Mouse (Mus musculus): ENCODE measurements at regions not wholly inside any gene's neighbourhood (a gene's known extent, or its start where the extent isn't known, plus 50 kb on each side); places are given as distances from the start of the nearest gene placed in this dataset.

- Histone ChIP-seq H3K4me3 (ENCODE audit: low read depth, low read length) (no peak overlapping the region), H3K27me3 (ENCODE audit: control insufficient read depth, insufficient read depth, low read length) (no peaks in the 10 kb centered on the region), H3K4me1 (ENCODE audit: control insufficient read depth, insufficient read depth, insufficient read length, low read length) (no peaks in the 10 kb centered on the region), H3K27ac (ENCODE audit: insufficient read depth, low read depth, low read length) (no peak overlapping the region), H3K36me3 (ENCODE audit: control insufficient read depth, insufficient read depth, low read length) (no peaks in the 10 kb centered on the region)
- TF ChIP-seq CTCF (IDR thresholded peaks at IDR 0.05; ENCODE audit: extremely low read depth, insufficient read length, insufficient replicate concordance, low read depth, low read length) = no peak
- no peak for TF ChIP-seq POLR2A (IDR thresholded peaks at IDR 0.05; ENCODE audit: low read depth, low read length)
- WGBS = 73% methylated on average over 2 of the region's 2 CpGs
Observed at GRCm38 (mm10) chr5:129299456-129299765, 201.6 kb upstream of the Sfswap start.

- no peaks in the 10 kb centered on the region for H3K4me1 ChIP-seq (ENCODE audit: control insufficient read depth, insufficient read depth, insufficient read length, low read length)
- H3K27me3 ChIP-seq (ENCODE audit: control insufficient read depth, insufficient read depth, low read length) = no peaks in the 10 kb centered on the region
- WGBS = 83% methylated on average over 6 of the region's 6 CpGs
- no peak overlapping the region for H3K27ac ChIP-seq (ENCODE audit: insufficient read depth, low read depth, low read length)
- no peak overlapping the region for H3K4me3 ChIP-seq (ENCODE audit: low read depth, low read length)
- TF ChIP-seq CTCF (IDR thresholded peaks at IDR 0.05; ENCODE audit: extremely low read depth, insufficient read length, insufficient replicate concordance, low read depth, low read length) (no peak), POLR2A (IDR thresholded peaks at IDR 0.05; ENCODE audit: low read depth, low read length) (no peak)
- no peaks in the 10 kb centered on the region for H3K36me3 ChIP-seq (ENCODE audit: control insufficient read depth, insufficient read depth, low read length)
Observed at GRCm38 (mm10) chr5:129300423-129300822, 200.6 kb upstream of the Sfswap start.

GRCm38 (mm10) chr5:129315626-129316025, 185.4 kb upstream of the Sfswap start:
- no peaks in the 10 kb centered on the region for H3K36me3 ChIP-seq (ENCODE audit: control insufficient read depth, insufficient read depth, low read length)

GRCm38 (mm10) chr5:129331094-129331523, 169.9 kb upstream of the Sfswap start:
- Histone ChIP-seq H3K4me3 (ENCODE audit: low read depth, low read length) (no peak overlapping the region), H3K4me1 (ENCODE audit: control insufficient read depth, insufficient read depth, insufficient read length, low read length) (no peaks in the 10 kb centered on the region), H3K36me3 (ENCODE audit: control insufficient read depth, insufficient read depth, low read length) (no peaks in the 10 kb centered on the region), H3K27me3 (ENCODE audit: control insufficient read depth, insufficient read depth, low read length) (no peaks in the 10 kb centered on the region), H3K27ac (ENCODE audit: insufficient read depth, low read depth, low read length) (no peak overlapping the region)
- WGBS = 18% methylated on average over 11 of the region's 11 CpGs
- TF ChIP-seq CTCF (IDR thresholded peaks at IDR 0.05; ENCODE audit: extremely low read depth, insufficient read length, insufficient replicate concordance, low read depth, low read length) (no peak), POLR2A (IDR thresholded peaks at IDR 0.05; ENCODE audit: low read depth, low read length) (no peak)

More at GRCm38 (mm10) chr5:129315626-129316025, 185.4 kb upstream of the Sfswap start:
- TF ChIP-seq CTCF (IDR thresholded peaks at IDR 0.05; ENCODE audit: extremely low read depth, insufficient read length, insufficient replicate concordance, low read depth, low read length) = no peak
- no peak for TF ChIP-seq POLR2A (IDR thresholded peaks at IDR 0.05; ENCODE audit: low read depth, low read length)
- WGBS = 55% methylated on average over 9 of the region's 9 CpGs
- Histone ChIP-seq H3K27me3 (ENCODE audit: control insufficient read depth, insufficient read depth, low read length) (no peaks in the 10 kb centered on the region), H3K4me3 (ENCODE audit: low read depth, low read length) (no peak overlapping the region), H3K4me1 (ENCODE audit: control insufficient read depth, insufficient read depth, insufficient read length, low read length) (no peaks in the 10 kb centered on the region), H3K27ac (ENCODE audit: insufficient read depth, low read depth, low read length) (no peak overlapping the region)

- Histone ChIP-seq H3K4me3 (ENCODE audit: low read depth, low read length) (no peak overlapping the region), H3K36me3 (ENCODE audit: control insufficient read depth, insufficient read depth, low read length) (no peaks in the 10 kb centered on the region), H3K4me1 (ENCODE audit: control insufficient read depth, insufficient read depth, insufficient read length, low read length) (no peaks in the 10 kb centered on the region), H3K27ac (ENCODE audit: insufficient read depth, low read depth, low read length) (no peak overlapping the region), H3K27me3 (ENCODE audit: control insufficient read depth, insufficient read depth, low read length) (no peaks in the 10 kb centered on the region)
- TF ChIP-seq CTCF (IDR thresholded peaks at IDR 0.05; ENCODE audit: extremely low read depth, insufficient read length, insufficient replicate concordance, low read depth, low read length) (no peak), POLR2A (IDR thresholded peaks at IDR 0.05; ENCODE audit: low read depth, low read length) (no peak)
- WGBS = 90% methylated on average over 3 of the region's 3 CpGs
Observed at GRCm38 (mm10) chr5:129332014-129332413, 169.0 kb upstream of the Sfswap start.

- Histone ChIP-seq H3K4me1 (ENCODE audit: control insufficient read depth, insufficient read depth, insufficient read length, low read length) (no peaks in the 10 kb centered on the region), H3K27me3 (ENCODE audit: control insufficient read depth, insufficient read depth, low read length) (no peaks in the 10 kb centered on the region), H3K4me3 (ENCODE audit: low read depth, low read length) (no peak overlapping the region), H3K27ac (ENCODE audit: insufficient read depth, low read depth, low read length) (no peak overlapping the region), H3K36me3 (ENCODE audit: control insufficient read depth, insufficient read depth, low read length) (no peaks in the 10 kb centered on the region)
- no peak for TF ChIP-seq POLR2A (IDR thresholded peaks at IDR 0.05; ENCODE audit: low read depth, low read length)
- no peak for TF ChIP-seq CTCF (IDR thresholded peaks at IDR 0.05; ENCODE audit: extremely low read depth, insufficient read length, insufficient replicate concordance, low read depth, low read length)
- 67% methylated on average over 7 of the region's 7 CpGs for WGBS
Observed at GRCm38 (mm10) chr5:129338511-129338910, 162.5 kb upstream of the Sfswap start.

- Histone ChIP-seq H3K4me3 (ENCODE audit: low read depth, low read length) (no peak overlapping the region), H3K36me3 (ENCODE audit: control insufficient read depth, insufficient read depth, low read length) (no peaks in the 10 kb centered on the region), H3K27ac (ENCODE audit: insufficient read depth, low read depth, low read length) (no peak overlapping the region), H3K4me1 (ENCODE audit: control insufficient read depth, insufficient read depth, insufficient read length, low read length) (no peaks in the 10 kb centered on the region), H3K27me3 (ENCODE audit: control insufficient read depth, insufficient read depth, low read length) (no peaks in the 10 kb centered on the region)
- WGBS = 69% methylated on average over 12 of the region's 12 CpGs
- TF ChIP-seq POLR2A (IDR thresholded peaks at IDR 0.05; ENCODE audit: low read depth, low read length) = no peak
Observed at GRCm38 (mm10) chr5:129344038-129344437, 157.0 kb upstream of the Sfswap start.

- H3K36me3 ChIP-seq (ENCODE audit: control insufficient read depth, insufficient read depth, low read length) = no peaks in the 10 kb centered on the region
- H3K27ac ChIP-seq (ENCODE audit: insufficient read depth, low read depth, low read length) = no peak overlapping the region
- WGBS = 75% methylated on average over 12 of the region's 12 CpGs
- TF ChIP-seq POLR2A (IDR thresholded peaks at IDR 0.05; ENCODE audit: low read depth, low read length) (no peak), CTCF (IDR thresholded peaks at IDR 0.05; ENCODE audit: extremely low read depth, insufficient read length, insufficient replicate concordance, low read depth, low read length) (no peak)
- H3K4me1 ChIP-seq (ENCODE audit: control insufficient read depth, insufficient read depth, insufficient read length, low read length) = no peaks in the 10 kb centered on the region
- no peaks in the 10 kb centered on the region for H3K27me3 ChIP-seq (ENCODE audit: control insufficient read depth, insufficient read depth, low read length)
- H3K4me3 ChIP-seq (ENCODE audit: low read depth, low read length) = no peak overlapping the region
Observed at GRCm38 (mm10) chr5:129350024-129350423, 151.0 kb upstream of the Sfswap start.
